Mouse (Mus musculus) retina, adult 2 months (tissue): ENCODE measurements at regions not wholly inside any gene's neighbourhood (a gene's known extent, or its start where the extent isn't known, plus 50 kb on each side); places are given as distances from the start of the nearest gene placed in this dataset.
A peak's percentile ranks its signal among the peaks of the same experiment; 100 is the strongest.

Source experiments
- DNase-seq: peaks from one replicate; pipeline ENCODE4 v3.0.0-alpha.2; 2012; ENCODE audit warnings: low read depth, low spot score

DNA sequence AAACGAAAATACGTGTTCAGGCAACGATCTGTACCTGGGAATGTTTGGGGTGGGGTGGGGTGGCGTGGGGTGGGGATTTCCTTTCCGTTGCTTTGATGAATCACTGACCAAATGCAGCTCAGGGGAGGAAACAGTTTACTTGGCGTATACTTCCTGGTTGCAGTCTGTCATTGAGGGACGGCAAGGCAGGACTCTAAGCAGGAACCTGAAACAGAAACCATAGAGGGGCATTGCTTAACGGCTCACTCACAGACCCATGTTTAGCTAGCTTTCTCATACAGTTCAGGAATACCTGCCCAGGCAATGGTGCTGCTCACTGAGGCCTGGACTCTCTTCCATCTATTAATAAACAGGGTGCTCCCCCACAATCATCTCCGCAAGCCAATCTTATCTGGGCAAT is 55.1 kb upstream of the Smox start:
- DNase-seq, result no peak

DNA sequence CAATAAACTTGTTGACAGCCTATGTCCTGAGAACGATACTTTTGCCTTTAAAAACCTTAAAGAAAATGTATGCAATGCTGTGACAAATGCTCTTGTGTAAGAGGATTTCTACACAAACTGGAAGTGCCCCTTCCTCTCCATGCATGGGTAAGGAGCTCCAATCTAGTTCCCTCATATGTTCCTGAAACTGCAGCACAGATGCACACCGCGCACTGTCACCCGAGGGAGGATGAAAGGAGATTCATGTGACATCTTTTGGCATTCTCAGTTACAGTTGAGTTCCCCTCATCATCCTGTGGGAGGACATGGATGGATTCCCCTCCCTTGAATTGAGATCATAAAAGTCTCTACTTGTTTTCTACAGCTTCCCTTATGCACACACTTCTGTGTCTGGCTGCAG is 60.8 kb upstream of the Smox start:
- DNase-seq, result no peak

DNA sequence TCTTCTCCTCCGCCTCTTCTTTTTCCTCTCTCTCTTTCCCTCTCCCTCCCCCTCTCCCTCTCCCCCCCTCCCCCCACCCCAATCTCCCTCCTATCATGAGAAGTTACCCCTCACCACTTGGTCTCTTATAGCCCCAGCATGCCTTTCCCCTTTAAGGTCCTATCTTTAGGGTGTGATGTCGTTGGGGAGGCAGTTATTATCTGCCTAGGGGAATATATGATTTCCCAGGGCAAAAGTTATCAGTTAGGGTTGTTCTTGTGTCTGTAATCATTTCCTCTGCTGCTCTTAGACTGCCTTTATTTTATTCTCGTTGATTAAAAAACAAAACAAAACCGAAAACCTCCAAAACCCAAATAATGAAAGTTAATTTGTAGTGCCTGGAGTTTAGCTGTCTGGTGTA is 63.2 kb upstream of the Smox start:
- no peak for DNase-seq

GRCm38 (mm10) chr2:131426941-131427340 is 64.4 kb upstream of the Smox start:
- no peak for DNase-seq

GRCm38 (mm10) chr2:131423616-131424320 is 67.5 kb upstream of the Smox start:
- DNase-seq, result no peak

- peak; percentile 44 for DNase-seq
These were observed 68.3 kb upstream of the Smox start for GRCm38 (mm10) chr2:131422907-131423445.

- DNase-seq, result no peak
These were observed 65.4 kb upstream of the Rnf24 start for GRCm38 (mm10) chr2:131418130-131418529.

- no peak for DNase-seq
These were observed 64.8 kb upstream of the Rnf24 start for GRCm38 (mm10) chr2:131417472-131417871.

- DNase-seq, result no peak
These were observed 63.8 kb upstream of the Rnf24 start for GRCm38 (mm10) chr2:131416482-131416881.

- no peak for DNase-seq
These were observed 58.3 kb upstream of the Rnf24 start for GRCm38 (mm10) chr2:131410906-131411520.

- DNase-seq, result no peak
These were observed 54.6 kb upstream of the Rnf24 start for GRCm38 (mm10) chr2:131407337-131407736.

- no peak for DNase-seq
These were observed 51.5 kb upstream of the Rnf24 start for GRCm38 (mm10) chr2:131404218-131404555.

- no peak for DNase-seq
These were observed 51.0 kb upstream of the Rnf24 start for GRCm38 (mm10) chr2:131403543-131404217.
